Mouse (Mus musculus) small intestine, adult 10 weeks (tissue): Measurements from ENCODE around the gene Rarres2. TPM values are rescaled to one million over a fixed set of nuclear protein-coding genes. Genes with fewer than 3 reads are reported as not detected.

Experiments
- polyA plus RNA-seq: library from polyadenylated mRNA; stranded (reverse); fragments of 350-450 nt; fragmentation: Illumina TruSeq; extraction: RNeasy Lipid Tissue Mini Kit (QIAGEN cat#74804); gene quantifications from one replicate; pipeline ENCODE4 v1.2.3, GENCODE M21; 2014; ENCODE audit warnings: low replicate concordance

Rarres2 gene
- 2.2 TPM for polyA plus RNA-seq

DNA sequence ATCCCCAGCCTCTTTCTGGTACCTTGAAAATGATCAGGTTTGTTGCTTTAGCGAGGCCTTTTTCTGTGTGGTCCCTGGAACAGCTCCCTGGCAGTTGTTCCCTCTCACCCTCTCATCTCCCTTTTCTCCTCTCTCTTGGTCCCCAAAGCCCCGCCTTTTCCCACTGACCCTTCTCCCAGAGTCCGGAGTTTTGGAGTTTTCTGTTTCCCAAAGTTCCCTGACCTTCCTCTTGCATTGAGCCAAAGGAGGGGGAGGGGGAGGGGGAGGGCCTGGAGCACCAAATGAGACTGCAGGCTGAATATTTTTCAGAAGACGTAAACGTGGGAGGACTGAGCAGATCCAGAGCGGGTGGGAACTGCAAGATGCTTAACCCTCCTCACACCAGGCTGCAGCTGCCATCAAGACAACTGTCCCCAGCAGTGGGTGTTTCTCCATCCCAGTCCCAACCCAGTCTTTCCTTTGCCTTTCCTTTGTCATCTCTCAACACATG, at the start of gene Rarres2:
Rarres2 (minus strand) TSS at position 218 of the 490 bp plus-strand sequence.

DNA sequence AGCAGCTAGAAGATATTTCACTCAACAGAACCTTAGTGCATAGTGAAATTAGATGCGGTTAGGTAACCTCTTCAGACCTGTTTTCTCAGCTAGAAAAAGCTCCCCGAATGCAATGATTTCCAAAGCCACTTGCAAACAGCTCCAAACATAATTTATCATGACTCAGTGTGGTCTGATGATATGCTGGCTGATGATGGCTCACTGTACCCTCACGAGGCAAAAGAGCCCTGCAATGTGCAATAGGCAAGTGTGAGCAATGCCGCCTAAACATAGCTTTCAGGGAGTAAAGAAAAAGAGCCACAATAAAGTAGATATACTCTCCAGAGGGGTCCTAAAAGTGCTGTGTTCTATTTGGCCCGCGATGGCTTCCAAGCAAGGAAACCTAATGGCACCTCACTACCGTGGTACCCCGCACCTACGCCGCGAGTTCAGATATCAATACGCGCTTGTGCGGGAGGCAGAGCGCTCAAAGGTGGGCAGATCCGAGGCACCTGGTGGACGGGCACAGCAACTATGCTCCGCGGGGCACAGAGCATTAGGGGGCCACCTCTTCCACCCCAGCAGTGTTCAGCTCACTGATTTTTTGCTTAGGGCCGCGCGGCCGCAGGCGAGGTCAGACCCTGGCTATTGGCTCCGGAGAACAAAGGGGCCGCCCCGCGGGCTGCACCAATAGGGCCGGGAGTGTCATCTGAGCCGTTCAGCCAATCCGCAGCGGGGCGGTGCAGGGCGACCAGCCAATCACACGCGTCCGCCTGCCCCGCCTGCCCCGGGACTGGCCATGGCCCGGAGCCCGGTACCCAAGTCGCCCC, 28.9 kb upstream of the Rarres2 start, which contains the start of gene Zfp775:
Zfp775 (plus strand) TSS at position 793 of the 809 bp plus-strand sequence.

DNA sequence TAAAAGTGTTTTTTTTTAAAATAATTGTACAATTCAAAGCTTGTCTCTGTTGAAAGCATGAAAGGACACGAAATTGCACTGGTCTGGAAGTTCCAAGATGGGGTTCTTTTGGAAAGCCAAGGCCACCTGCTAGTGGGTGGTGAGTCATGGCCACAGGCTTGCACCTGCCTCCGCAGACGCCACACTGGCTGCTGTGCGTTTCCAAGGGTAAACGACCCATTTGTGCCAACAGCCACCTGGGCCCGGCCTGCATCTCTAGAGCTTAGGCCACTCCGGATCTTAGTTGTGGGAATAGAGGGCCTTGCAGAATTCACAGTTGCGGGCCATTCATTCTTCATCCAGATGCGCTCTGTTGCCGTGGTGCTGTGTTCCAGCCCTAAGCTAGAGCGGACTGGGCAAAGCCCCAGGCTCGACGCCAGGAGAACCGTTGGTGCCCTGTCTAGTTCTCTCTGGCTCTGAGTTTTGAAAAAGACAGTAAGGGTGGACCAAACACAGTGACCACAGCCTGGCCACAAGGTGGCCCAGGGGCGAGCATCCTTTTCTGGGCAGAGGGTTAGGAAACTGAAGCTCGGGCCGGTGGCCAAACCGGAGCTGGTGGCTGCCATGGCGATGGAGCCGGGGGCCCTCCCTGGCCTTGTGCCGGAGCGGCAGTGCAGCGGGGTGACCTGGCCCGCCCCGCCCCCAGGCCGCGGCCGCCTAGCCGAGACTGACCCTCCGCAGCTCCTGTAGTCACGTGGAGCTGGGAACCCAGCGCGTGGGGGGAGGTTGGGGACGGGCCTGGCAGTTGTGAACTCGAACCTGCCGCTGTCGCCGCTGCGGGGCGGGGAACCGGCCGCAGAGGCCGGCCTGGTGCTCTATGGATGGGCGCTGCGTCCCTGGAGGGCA, 20.8 kb upstream of the Rarres2 start, which contains the start of the genes Repin1 and Gm44965:
Repin1 (plus strand) TSS at position 726 of the 885 bp plus-strand sequence.
Gm44965 (plus strand) TSS at position 784 of the 885 bp plus-strand sequence.

GRCm38 (mm10) chr6:48589194-48589750, 16.7 kb upstream of the Rarres2 start, which contains the start of gene Gm45021:
Gene Gm45021, plus strand, starts transcription at chr6:48589610.

GRCm38 (mm10) chr6:48554280-48555103, 18.1 kb downstream of the Rarres2 start, which contains the start of gene Lrrc61:
Gene Lrrc61, plus strand, starts transcription at chr6:48554796.

GRCm38 (mm10) chr6:48537105-48537954, 35.3 kb downstream of the Rarres2 start, which contains the start of gene Atp6v0e2:
Gene Atp6v0e2, plus strand, starts transcription at chr6:48537615.

Other genes with a start within 250 kb of the Rarres2 start
- gene Krba1, start 177.2 kb downstream of the Rarres2 start, polyA plus RNA-seq, result 2.1 TPM
- gene Zfp467, start 127.0 kb downstream of the Rarres2 start, polyA plus RNA-seq, result 2.6 TPM
- not detected for gene Sspo, start 124.6 kb downstream of the Rarres2 start, polyA plus RNA-seq
- gene Atp6v0e2, start 35.2 kb downstream of the Rarres2 start, polyA plus RNA-seq, result 7.1 TPM
- 0.97 TPM for gene Lrrc61, start 18.0 kb downstream of the Rarres2 start, polyA plus RNA-seq
- not detected for gene Gm45021, start 16.8 kb upstream of the Rarres2 start, polyA plus RNA-seq
- 1.3 TPM for gene Repin1, start 21.1 kb upstream of the Rarres2 start, polyA plus RNA-seq
- gene Gm44965, start 21.2 kb upstream of the Rarres2 start, polyA plus RNA-seq, result not detected
- not detected for gene Zfp775, start 29.3 kb upstream of the Rarres2 start, polyA plus RNA-seq
- not detected for gene AI854703, start 54.0 kb upstream of the Rarres2 start, polyA plus RNA-seq
- gene Gimap8, start 74.4 kb upstream of the Rarres2 start, polyA plus RNA-seq, result 22.2 TPM
- gene Gimap9, start 103.3 kb upstream of the Rarres2 start, polyA plus RNA-seq, result 19.5 TPM
- 82.1 TPM for gene Gimap4, start 111.8 kb upstream of the Rarres2 start, polyA plus RNA-seq
- 31.9 TPM for gene Gimap6, start 135.4 kb upstream of the Rarres2 start, polyA plus RNA-seq
- 8.2 TPM for gene Gm28053, start 145.8 kb upstream of the Rarres2 start, polyA plus RNA-seq
- gene Gimap7, start 145.8 kb upstream of the Rarres2 start, polyA plus RNA-seq, result 6.2 TPM
- 3.5 TPM for gene Gimap1, start 166.3 kb upstream of the Rarres2 start, polyA plus RNA-seq
- gene Gimap5, start 173.4 kb upstream of the Rarres2 start, polyA plus RNA-seq, result 4.2 TPM
- gene Gimap3, start 198.1 kb upstream of the Rarres2 start, polyA plus RNA-seq, result 11.0 TPM